Mouse (Mus musculus): ENCODE measurements around the gene Prrt2.

DNA sequence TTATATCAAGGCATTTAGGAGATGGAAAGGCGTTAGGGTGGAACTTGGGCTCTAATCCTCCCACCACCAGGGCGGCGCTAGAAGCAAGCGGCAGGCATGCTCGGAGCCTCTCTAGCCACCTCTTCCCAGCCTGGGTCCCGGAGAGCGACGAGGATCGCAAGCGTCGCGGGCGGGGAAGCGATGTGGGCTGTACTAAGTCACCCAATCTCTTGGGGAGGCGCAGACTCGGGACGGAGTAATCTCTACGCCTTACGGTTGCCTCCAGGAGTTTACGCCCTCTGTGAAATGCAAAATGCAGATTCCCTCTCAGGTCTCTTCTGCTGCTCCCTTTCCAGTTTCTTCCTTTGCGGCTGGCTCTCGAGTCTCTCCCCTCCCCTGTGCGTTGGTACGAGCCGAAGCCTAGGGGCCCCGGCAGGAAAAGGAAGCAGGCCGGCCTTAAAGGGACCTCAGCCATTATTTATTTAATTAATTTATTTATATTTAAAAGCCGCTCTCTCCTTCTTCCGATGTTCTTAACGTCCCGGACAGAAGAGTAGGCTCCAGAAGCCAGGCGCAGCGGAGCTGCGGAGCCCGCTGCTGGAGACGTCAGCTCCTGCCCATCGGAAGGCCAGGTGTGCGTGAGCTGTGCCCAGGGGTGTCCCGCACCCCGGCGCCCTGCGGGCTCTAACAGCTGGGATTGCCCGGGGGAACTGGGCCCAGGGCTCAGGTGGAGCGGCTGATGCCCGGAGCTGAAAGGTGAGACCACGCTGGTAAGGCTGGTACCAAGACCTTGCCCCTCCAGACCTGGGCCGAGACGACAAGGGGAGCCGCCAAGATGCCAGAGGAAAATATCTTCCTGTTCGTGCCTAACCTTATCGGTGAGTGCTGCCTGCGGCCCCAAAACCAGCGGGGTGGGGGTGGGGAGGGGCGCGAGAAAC lies 44.8 kb downstream of the Prrt2 start, which contains the start of gene Cdiptos:
- TF ChIP-seq ZC3H11A (IDR thresholded peaks at IDR 0.05; ENCODE audit: borderline replicate concordance, low read depth, low read length) = no peak
- TF ChIP-seq CHD2 (IDR thresholded peaks at IDR 0.05; ENCODE audit: low read depth, low read length) = no peak

Measured in ES-E14 (cell line).